Mouse (Mus musculus) heart, embryonic 15.5 days (tissue): ENCODE measurements around the gene Pan3. TPM values are rescaled to one million over a fixed set of nuclear protein-coding genes. Genes with fewer than 3 reads are reported as not detected.
"Not testable (repeated sequence)": the region's sequence is repeated elsewhere in the genome, so short reads cannot be mapped to it uniquely, and the experiment has no call there.

ENCODE experiments used
- ATAC-seq: fragments of 200-750 bp; cut with Nextera tagmentation; replicated peaks from 2 replicates; pipeline ENCODE4 v1.8.0; 2017; ENCODE audit warnings: low read depth, moderate TSS enrichment; ENCODE audit not compliant: insufficient number of reproducible peaks, insufficient read depth, low FRiP score
- H3K27ac ChIP-seq: fragments of 300-500 bp; sonication (generic); 2 replicates; pipeline ENCODE4 v1.5.1; 2015; ENCODE audit warnings: mild to moderate bottlenecking, inconsistent platforms
- H3K27me3 ChIP-seq: fragments of 300-500 bp; sonication (generic); 2 replicates; pipeline ENCODE4 v1.6.1; 2015; ENCODE audit warnings: inconsistent platforms
- H3K36me3 ChIP-seq: fragments of 300-500 bp; sonication (generic); 2 replicates; pipeline ENCODE4 v1.6.1; 2015; ENCODE audit warnings: mild to moderate bottlenecking, inconsistent platforms
- H3K4me1 ChIP-seq: fragments of 300-500 bp; sonication (generic); replicated peaks from 2 replicates; pipeline ENCODE4 v1.6.1; 2015; ENCODE audit warnings: inconsistent platforms
- H3K4me2 ChIP-seq: fragments of 300-500 bp; sonication (generic); 2 replicates; pipeline ENCODE4 v1.6.1; 2015; ENCODE audit warnings: inconsistent platforms, mild to moderate bottlenecking, moderate library complexity
- H3K4me3 ChIP-seq: fragments of 300-500 bp; sonication (generic); 2 replicates; pipeline ENCODE4 v1.5.1; 2015; ENCODE audit warnings: mild to moderate bottlenecking, inconsistent platforms
- H3K9ac ChIP-seq: fragments of 300-500 bp; sonication (generic); 2 replicates; pipeline ENCODE4 v1.6.1; 2015; ENCODE audit warnings: mild to moderate bottlenecking, inconsistent platforms
- H3K9me3 ChIP-seq: fragments of 300-500 bp; sonication (generic); replicated peaks from 2 replicates; pipeline ENCODE4 v1.6.1; 2016; ENCODE audit warnings: inconsistent platforms
- WGBS: fragments of 180-500 bp; shearing (Covaris S2); methylation state at CpG from one replicate; pipeline ENCODE4 v1.1.7; 2015; ENCODE audit warnings: mixed read lengths; 5-methylcytosine and 5-hydroxymethylcytosine counted together
- polyA plus RNA-seq: library from polyadenylated mRNA; unstranded; fragments of >200 nt; fragmentation: Nextera tagmentation; extraction: Ambion mirVana; gene quantifications from 2 replicates; pipeline ENCODE4 v1.2.1, GENCODE M21; 2015

Pan3 gene
- polyA plus RNA-seq, 1 experiment from 2014 or later, result 43.5 TPM

DNA sequence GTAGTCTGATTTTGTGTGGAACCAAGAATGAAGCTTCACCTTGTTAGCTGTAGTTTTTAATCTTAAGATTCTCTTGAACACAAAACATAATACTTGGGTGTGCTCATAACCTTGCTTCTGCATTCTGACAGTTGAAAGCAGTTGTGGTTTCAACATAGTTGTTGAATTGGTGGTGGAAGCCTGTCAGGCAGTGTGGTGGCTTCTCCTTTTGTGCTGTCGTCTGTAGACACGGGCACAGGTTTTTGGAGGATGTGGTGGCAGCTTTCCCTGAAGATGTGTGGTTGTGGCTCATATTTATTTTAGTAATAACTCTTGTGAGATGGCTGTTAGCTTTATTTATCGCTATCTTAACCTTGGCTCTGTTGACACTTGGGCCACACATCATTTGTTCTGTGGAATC lies 97.8 kb downstream of the Pan3 start:
- Histone ChIP-seq H3K4me1 (0 out of 2 replicates have a peak, but pooled peaks cover 4% of the 10 kb centered on the region), H3K27me3 (no peaks in the 10 kb centered on the region), H3K27ac (no peak overlapping the region; the same call in 1 of the 2 replicates), H3K4me3 (no peak overlapping the region), H3K9ac (no peak overlapping the region), H3K4me2 (no peak overlapping the region), H3K9me3 (no peaks in the 10 kb centered on the region), H3K36me3 (peaks cover 36% of the 10 kb centered on the region)
- WGBS, result 64% methylated on average over 3 of the region's 3 CpGs
- ATAC-seq, result no peak

DNA sequence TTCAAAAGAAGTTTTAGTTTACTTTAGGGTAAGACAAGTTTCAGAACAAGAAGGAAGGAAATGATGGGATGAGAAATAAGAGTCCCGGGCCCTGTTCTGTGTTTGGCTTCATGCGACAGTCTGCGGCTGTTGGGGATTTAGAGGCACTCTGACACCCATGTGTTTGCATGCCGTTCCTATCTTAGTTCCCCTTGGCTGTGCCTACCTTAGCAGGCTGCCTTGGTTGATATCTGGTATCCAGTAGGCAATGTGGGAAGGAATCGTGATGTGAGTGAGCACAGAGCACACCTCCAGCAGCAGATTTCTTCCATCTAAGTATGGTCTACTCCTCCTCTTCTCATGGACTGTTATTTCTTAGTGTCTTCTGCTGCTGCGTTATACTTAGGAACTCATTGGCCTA lies 102.1 kb downstream of the Pan3 start:
- ATAC-seq, result no peak
- Histone ChIP-seq H3K4me3 (no peak overlapping the region), H3K27ac (no peak overlapping the region), H3K4me2 (no peak overlapping the region), H3K9ac (no peak overlapping the region), H3K27me3 (no peaks in the 10 kb centered on the region), H3K4me1 (0 out of 2 replicates have a peak, but pooled peaks cover 4% of the 10 kb centered on the region), H3K36me3 (peaks cover 16% of the 10 kb centered on the region), H3K9me3 (no peaks in the 10 kb centered on the region)
- WGBS, result 70% methylated on average over 6 of the region's 6 CpGs

DNA sequence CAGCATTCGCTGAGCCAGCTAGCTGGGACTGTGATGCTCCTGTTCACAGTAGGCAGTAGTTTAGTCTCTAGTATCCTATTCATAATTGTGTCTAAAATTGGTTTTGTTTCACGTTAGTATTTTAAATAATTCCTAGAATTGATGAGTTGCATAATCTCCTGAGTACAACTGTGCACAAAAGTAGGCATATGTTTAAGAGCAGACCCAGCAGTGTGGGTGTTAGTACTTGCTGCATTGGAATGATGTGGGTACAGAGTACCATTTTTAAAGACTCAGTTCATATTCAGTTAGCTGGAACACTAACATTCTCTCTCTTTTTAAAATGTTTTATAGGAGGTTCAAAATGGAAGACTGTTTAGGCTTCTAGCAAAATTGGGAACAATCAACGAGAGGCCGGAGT lies 109.4 kb downstream of the Pan3 start:
- Histone ChIP-seq H3K27ac (no peak overlapping the region), H3K9ac (no peak overlapping the region), H3K36me3 (peaks cover 58% of the 10 kb centered on the region), H3K4me2 (no peak overlapping the region), H3K27me3 (no peaks in the 10 kb centered on the region), H3K9me3 (no peaks in the 10 kb centered on the region), H3K4me1 (no peaks in the 10 kb centered on the region), H3K4me3 (no peak overlapping the region)
- no peak for ATAC-seq
- WGBS, result 92% methylated on average over 4 of the region's 4 CpGs

DNA sequence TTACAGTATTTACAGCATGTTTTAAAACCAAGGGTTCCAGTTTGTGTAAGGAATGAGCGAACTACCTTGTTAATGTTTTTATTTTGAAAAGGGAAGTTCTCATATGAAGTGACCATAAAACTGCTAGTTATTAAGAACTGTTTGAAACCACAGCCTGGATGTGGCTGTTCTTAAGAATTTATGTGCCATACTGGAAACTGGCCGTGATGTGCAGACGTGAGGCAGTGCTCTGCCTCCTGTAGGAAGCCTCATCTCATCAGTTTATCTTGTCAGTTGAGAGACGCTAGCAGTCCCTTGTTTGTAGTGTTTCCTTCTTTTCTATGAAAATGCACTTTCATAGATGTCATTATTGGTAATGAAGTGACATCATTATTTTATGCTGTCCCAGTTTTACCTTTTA lies 109.9 kb downstream of the Pan3 start:
- WGBS, result 80% methylated on average over 4 of the region's 4 CpGs
- no peak overlapping the region for H3K4me2 ChIP-seq
- no peaks in the 10 kb centered on the region for H3K9me3 ChIP-seq
- no peak overlapping the region for H3K4me3 ChIP-seq
- no peak overlapping the region for H3K27ac ChIP-seq
- H3K9ac ChIP-seq, result no peak overlapping the region
- H3K4me1 ChIP-seq, result no peaks in the 10 kb centered on the region
- no peaks in the 10 kb centered on the region for H3K27me3 ChIP-seq
- no peak for ATAC-seq
- peaks cover 58% of the 10 kb centered on the region for H3K36me3 ChIP-seq

DNA sequence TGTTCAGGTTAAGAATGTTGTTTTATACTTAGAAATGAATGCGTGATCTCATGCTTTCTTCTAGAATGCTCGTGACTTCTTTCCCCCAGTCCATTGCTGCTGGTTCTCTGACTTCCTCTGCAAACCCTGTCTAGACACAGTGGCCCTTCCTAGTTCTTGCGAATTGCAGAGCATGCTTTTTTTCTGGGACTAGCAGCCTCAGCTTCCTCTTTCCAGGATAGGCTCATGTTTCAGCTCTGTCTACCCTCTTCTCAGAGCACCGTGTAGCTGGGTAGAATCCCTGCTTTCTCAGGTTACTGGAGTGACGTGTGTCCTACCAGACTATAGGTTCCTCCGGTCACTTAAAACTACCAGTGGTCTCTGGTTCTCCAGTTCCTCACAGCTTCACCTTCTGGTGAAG lies 112.3 kb downstream of the Pan3 start:
- Histone ChIP-seq H3K4me2 (no peak overlapping the region), H3K9ac (no peak overlapping the region), H3K9me3 (no peaks in the 10 kb centered on the region), H3K4me3 (no peak overlapping the region), H3K27ac (no peak overlapping the region), H3K4me1 (no peaks in the 10 kb centered on the region), H3K36me3 (peaks cover 70% of the 10 kb centered on the region), H3K27me3 (no peaks in the 10 kb centered on the region)
- ATAC-seq, result no peak
- WGBS, result 71% methylated on average over 6 of the region's 6 CpGs

DNA sequence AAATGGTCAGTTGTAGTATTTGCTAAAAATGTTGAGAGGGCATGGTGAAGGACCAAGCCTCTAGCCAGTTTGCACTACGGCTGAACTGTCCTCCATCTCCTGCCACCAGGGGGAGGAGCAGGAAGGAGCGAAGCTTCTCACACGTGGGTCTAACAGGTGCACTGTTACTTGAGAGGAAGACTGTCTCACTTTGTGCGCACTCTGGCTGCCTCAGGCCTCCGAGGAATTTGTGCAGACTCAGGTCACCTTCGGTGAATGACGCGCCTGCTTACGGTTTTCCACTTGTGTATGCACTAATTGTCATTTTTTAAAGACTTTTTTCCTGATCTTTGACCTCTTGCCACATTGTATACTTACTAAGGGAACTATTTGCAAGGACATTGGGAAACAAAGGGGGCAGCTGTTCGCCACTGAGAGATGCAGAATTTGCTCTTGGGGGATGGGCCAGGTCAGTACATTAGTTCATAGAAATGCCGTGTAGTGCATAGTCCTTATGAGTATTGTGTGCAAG lies 115.8 kb downstream of the Pan3 start:
- Histone ChIP-seq H3K4me1 (no peaks in the 10 kb centered on the region), H3K36me3 (peaks cover 61% of the 10 kb centered on the region), H3K9me3 (no peaks in the 10 kb centered on the region), H3K9ac (no peak overlapping the region), H3K4me3 (no peak overlapping the region), H3K4me2 (no peak overlapping the region), H3K27me3 (no peaks in the 10 kb centered on the region), H3K27ac (no peak overlapping the region)
- no peak for ATAC-seq
- WGBS, result 72% methylated on average over 11 of the region's 11 CpGs

DNA sequence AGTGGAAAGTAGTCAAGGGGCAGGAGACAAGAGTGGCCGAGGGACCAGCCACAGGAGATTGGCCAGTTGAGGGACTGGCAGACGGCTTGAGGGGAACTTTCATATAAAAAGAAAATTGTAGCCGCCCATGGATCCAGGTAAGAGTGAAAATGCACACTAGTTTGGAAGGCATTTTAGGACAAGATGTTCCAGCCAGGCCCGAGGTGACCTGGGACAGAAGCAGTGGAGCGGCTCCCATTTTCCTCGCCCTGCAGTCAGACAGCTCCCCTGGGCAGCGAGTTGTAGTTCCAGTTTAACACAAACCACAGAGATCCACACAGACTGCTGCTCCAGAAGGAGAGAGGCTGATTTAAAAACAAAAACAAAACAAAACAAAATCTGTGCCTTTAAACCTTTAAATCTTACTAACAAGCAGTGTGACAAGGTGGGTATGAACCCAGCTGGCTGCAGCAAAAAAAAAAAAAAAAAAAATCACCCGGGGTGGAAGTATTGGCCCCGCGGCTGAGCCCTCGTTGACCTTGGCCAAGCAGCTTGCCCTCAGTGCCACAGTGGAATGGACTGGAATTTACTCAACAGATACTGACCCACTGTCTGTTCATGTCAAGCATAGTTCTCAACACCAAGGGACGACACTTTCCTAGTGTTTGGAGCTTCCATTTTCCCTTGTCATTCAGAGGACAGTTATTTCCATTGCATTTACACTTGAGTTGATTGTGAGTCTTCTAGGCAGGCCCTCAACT lies 119.2 kb downstream of the Pan3 start:
- no peak overlapping the region for H3K27ac ChIP-seq
- H3K36me3 ChIP-seq, result peaks cover 36% of the 10 kb centered on the region
- ATAC-seq, result no peak
- H3K9me3 ChIP-seq, result no peaks in the 10 kb centered on the region
- no peak overlapping the region for H3K9ac ChIP-seq
- H3K4me2 ChIP-seq, result no peak overlapping the region
- no peak overlapping the region for H3K4me3 ChIP-seq
- no peaks in the 10 kb centered on the region for H3K4me1 ChIP-seq
- no peaks in the 10 kb centered on the region for H3K27me3 ChIP-seq
- 76% methylated on average over 12 of the region's 12 CpGs for WGBS

DNA sequence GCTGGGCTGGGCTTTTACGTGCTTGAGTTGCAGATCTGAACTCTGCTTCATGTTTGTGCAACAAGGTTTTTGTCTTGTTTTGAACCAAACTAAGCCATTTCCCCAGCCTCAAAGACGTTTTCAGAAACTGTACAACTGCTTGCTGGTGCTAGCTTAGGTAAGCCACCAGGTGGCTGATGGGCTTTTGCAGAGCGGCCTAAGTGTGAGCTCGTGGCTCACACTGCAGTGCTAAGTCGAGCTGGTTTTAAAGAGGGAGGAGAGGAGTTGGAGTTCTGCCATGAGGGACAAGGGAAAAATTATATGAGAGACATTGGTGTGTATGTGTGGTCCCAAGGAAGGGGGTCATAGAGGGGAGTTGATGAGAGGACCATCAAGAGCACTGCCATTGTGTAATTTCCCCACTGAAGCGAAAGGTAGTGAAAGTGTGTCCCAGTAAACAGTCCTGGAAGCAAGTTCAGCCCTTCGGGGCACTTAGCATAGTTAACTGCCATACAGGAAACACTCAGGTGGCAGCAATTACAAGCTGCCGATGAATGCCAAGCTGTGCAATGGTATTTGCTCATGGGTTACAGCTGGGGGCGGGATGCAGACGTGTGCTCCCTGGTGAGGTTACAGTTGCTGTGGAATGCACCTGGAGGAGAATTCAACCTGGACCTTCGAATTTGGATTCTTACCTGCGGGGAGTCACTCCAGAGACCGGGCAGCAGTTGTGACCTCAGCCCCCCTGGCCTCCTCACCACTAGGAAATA lies 122.1 kb downstream of the Pan3 start:
- Histone ChIP-seq H3K9me3 (no peaks in the 10 kb centered on the region), H3K27me3 (no peaks in the 10 kb centered on the region), H3K4me1 (no peaks in the 10 kb centered on the region), H3K4me2 (no peak overlapping the region), H3K36me3 (peaks cover 18% of the 10 kb centered on the region), H3K27ac (no peak overlapping the region), H3K4me3 (no peak overlapping the region), H3K9ac (no peak overlapping the region)
- WGBS, result 88% methylated on average over 13 of the region's 13 CpGs
- ATAC-seq, result no peak

DNA sequence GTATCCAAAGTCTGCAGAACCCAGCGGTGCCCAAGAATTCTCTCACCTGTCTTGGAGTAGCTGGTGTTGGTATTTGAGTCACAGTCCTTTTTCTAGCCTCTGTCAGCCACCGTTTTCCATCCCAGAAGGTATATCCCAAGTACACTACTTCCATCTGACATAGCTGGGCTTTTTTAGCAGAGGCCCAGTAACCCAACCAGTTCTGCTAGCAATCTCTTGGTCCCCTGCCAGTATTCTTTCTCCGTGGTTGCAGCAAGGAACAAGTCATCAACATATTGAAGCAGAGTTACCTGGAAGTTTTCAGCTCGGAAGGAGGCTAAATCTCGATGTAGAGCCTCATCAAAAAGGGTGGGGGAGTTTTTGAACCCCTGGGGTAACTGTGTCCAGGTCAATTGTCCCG lies 127.7 kb downstream of the Pan3 start:
- 60% methylated on average over 6 of the region's 6 CpGs for WGBS

DNA sequence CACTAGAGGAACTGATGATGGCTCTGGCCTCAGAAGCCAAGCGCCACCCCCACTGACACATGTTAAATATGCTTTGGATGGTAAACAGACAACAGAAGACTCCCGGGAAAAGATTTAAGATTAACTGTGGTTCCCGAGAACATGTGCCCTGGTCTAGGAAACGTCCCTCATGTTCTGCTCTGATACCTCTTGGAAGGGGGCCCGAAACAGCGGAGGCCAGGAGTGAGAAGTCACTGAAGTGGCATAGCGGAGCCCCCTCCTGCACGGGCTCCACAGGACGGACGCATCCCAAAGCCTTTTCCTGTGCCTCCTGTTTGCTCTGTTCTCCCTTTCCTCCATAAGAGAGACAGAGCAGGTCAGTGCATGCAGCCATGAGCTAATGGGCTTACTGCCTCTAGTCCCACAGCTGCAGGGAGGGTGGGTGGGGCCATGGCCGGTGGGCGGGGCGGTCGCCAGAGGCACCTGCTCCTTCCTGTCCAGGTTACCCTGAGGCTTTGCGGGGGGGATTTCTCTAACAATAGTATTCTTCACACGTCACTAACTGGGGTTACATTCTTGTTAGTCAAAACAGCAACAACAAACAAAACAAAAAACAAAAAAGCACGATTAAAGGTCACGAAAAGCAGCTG lies 133.7 kb downstream of the Pan3 start:
- peak overlapping the region; percentile 27; the same call in 1 of the 2 replicates for H3K4me2 ChIP-seq
- no peaks in the 10 kb centered on the region for H3K27me3 ChIP-seq
- 60% methylated on average over 18 of the region's 18 CpGs for WGBS
- no peak overlapping the region for H3K9ac ChIP-seq
- no peak overlapping the region for H3K27ac ChIP-seq
- 0 out of 2 replicates have a peak overlapping the region, but pooled peaks have one; percentile 7 for H3K4me3 ChIP-seq
- H3K9me3 ChIP-seq, result no peaks in the 10 kb centered on the region
- ATAC-seq, result no peak; the same call in 1 of the 2 replicates
- 0 out of 2 replicates have a peak, but pooled peaks cover 2% of the 10 kb centered on the region for H3K4me1 ChIP-seq
- H3K36me3 ChIP-seq, result no peaks in the 10 kb centered on the region

More for the DNA sequence above, 127.7 kb downstream of the Pan3 start:
- H3K27ac ChIP-seq, H3K9ac ChIP-seq, H3K4me3 ChIP-seq, H3K9me3 ChIP-seq, H3K36me3 ChIP-seq, H3K4me1 ChIP-seq, H3K27me3 ChIP-seq, H3K4me2 ChIP-seq, ATAC-seq: not testable (repeated sequence)

DNA sequence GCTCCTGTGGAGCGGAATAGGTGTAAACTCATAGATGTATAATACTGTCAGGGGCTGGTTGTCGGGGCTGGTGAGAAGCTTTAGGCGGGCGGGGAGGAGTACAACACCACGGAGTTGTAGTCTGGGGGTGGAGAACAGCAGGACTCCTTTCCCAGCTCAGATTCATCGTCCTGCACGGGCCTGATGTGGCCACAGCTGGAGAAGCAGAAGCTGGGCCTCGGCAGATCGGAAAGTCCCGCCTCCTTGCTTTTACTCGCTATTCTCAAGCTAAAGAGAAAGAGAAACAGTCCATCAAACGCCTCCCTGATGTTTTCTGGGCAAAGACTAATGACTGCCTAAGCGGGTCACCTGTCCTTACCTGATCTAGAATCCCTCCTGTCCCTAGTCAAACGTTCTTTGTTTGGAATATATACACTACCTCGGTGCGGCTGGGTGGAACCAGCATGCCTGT lies 134.2 kb downstream of the Pan3 start:
- Histone ChIP-seq H3K36me3 (no peaks in the 10 kb centered on the region), H3K4me2 (peak overlapping the region; percentile 27; the same call in 1 of the 2 replicates), H3K9ac (no peak overlapping the region), H3K9me3 (no peaks in the 10 kb centered on the region), H3K27ac (no peak overlapping the region), H3K4me3 (0 out of 2 replicates have a peak overlapping the region, but pooled peaks have one; percentile 7), H3K27me3 (no peaks in the 10 kb centered on the region), H3K4me1 (0 out of 2 replicates have a peak, but pooled peaks cover 2% of the 10 kb centered on the region)
- WGBS, result 44% methylated on average over 16 of the region's 16 CpGs
- no peak for ATAC-seq
